Mouse (Mus musculus) liver, postnatal 0 days (tissue): ENCODE measurements at regions not wholly inside any gene's neighbourhood (a gene's known extent, or its start where the extent isn't known, plus 50 kb on each side); places are given as distances from the start of the nearest gene placed in this dataset.

ENCODE experiments used
- CTCF ChIP-seq: sonication (generic); IDR thresholded peaks from 2 replicates; pipeline ENCODE4 v1.5.1; 2016; ENCODE audit warnings: antibody characterized with exemption, low read depth
- EP300 ChIP-seq: IDR thresholded peaks from 2 replicates; pipeline ENCODE4 v1.6.1; 2016; ENCODE audit warnings: antibody characterized with exemption, low read depth, mild to moderate bottlenecking

GRCm38 (mm10) chr4:94394462-94394861 is 161.9 kb upstream of the Gm10306 start:
- TF ChIP-seq CTCF, result no peak
- no peak for TF ChIP-seq EP300
